Mouse (Mus musculus) Muller cell, postnatal 12 days (primary cell): ENCODE results near the gene Pdcd1.
A peak's percentile ranks its signal among the peaks of the same experiment; 100 is the strongest.
"Not testable (repeated sequence)": the region's sequence is repeated elsewhere in the genome, so short reads cannot be mapped to it uniquely, and the experiment has no call there.

Experiments
- DNase-seq: peaks from one replicate; pipeline ENCODE4 v3.0.0-alpha.2; 2015; ENCODE audit errors: inconsistent ontology term

Gene Pdcd1

GRCm38 (mm10) chr1:94052373-94052772 lies at the start of gene Pdcd1:
Pdcd1 (minus strand) TSS chr1:94052553.
- DNase-seq, result no peak

GRCm38 (mm10) chr1:94091788-94092187 lies 39.4 kb upstream of the Pdcd1 start:
- DNase-seq, result no peak

- no peak for DNase-seq
These were observed 34.1 kb upstream of the Pdcd1 start for GRCm38 (mm10) chr1:94086311-94086898.

- no peak for DNase-seq
These were observed 33.2 kb upstream of the Pdcd1 start for GRCm38 (mm10) chr1:94085324-94086105.

GRCm38 (mm10) chr1:94081761-94082160 lies 29.4 kb upstream of the Pdcd1 start:
- DNase-seq, result no peak

- no peak for DNase-seq
These were observed 28.8 kb upstream of the Pdcd1 start for GRCm38 (mm10) chr1:94081191-94081590.

GRCm38 (mm10) chr1:94080718-94081117 lies 28.4 kb upstream of the Pdcd1 start:
- no peak for DNase-seq

GRCm38 (mm10) chr1:94078835-94079440 lies 26.6 kb upstream of the Pdcd1 start:
- peak; percentile 61 for DNase-seq

- no peak for DNase-seq
These were observed 26.0 kb upstream of the Pdcd1 start for GRCm38 (mm10) chr1:94078314-94078713.

- DNase-seq, result no peak
These were observed 24.3 kb upstream of the Pdcd1 start for GRCm38 (mm10) chr1:94076702-94077101.

- no peak for DNase-seq
These were observed 22.4 kb upstream of the Pdcd1 start for GRCm38 (mm10) chr1:94074756-94075155.

- not testable (repeated sequence) for DNase-seq
These were observed 5.9 kb upstream of the Pdcd1 start for GRCm38 (mm10) chr1:94058281-94058680.

- no peak for DNase-seq
These were observed 5.0 kb upstream of the Pdcd1 start for GRCm38 (mm10) chr1:94057401-94057800.

- DNase-seq, result no peak
These were observed 3.6 kb upstream of the Pdcd1 start for GRCm38 (mm10) chr1:94055966-94056365.

- no peak for DNase-seq
These were observed 2.1 kb upstream of the Pdcd1 start for GRCm38 (mm10) chr1:94054481-94054880.

- no peak for DNase-seq
These were observed 1.3 kb upstream of the Pdcd1 start for GRCm38 (mm10) chr1:94053530-94054216.

- DNase-seq, result no peak
These were observed 1.2 kb downstream of the Pdcd1 start for GRCm38 (mm10) chr1:94051104-94051503.

- no peak for DNase-seq
These were observed 5.8 kb downstream of the Pdcd1 start for GRCm38 (mm10) chr1:94046544-94046943.

GRCm38 (mm10) chr1:94045559-94045958 lies 6.8 kb downstream of the Pdcd1 start:
- DNase-seq, result no peak

GRCm38 (mm10) chr1:94040391-94040790 lies 12.0 kb downstream of the Pdcd1 start:
- DNase-seq, result no peak

GRCm38 (mm10) chr1:94034984-94035743 lies 17.2 kb downstream of the Pdcd1 start:
- peak; percentile 95 for DNase-seq
